Mouse (Mus musculus) heart, embryonic 15.5 days (tissue): ENCODE data around the gene Atp5e. TPM values are rescaled to one million over a fixed set of nuclear protein-coding genes. Genes with fewer than 3 reads are reported as not detected.

ENCODE experiments used
- ATAC-seq: fragments of 200-750 bp; cut with Nextera tagmentation; replicated peaks from 2 replicates; pipeline ENCODE4 v1.8.0; 2017; ENCODE audit warnings: low read depth, moderate TSS enrichment; ENCODE audit not compliant: insufficient number of reproducible peaks, insufficient read depth, low FRiP score
- H3K27ac ChIP-seq: fragments of 300-500 bp; sonication (generic); 2 replicates; pipeline ENCODE4 v1.5.1; 2015; ENCODE audit warnings: mild to moderate bottlenecking, inconsistent platforms
- H3K27me3 ChIP-seq: fragments of 300-500 bp; sonication (generic); 2 replicates; pipeline ENCODE4 v1.6.1; 2015; ENCODE audit warnings: inconsistent platforms
- H3K36me3 ChIP-seq: fragments of 300-500 bp; sonication (generic); 2 replicates; pipeline ENCODE4 v1.6.1; 2015; ENCODE audit warnings: mild to moderate bottlenecking, inconsistent platforms
- H3K4me1 ChIP-seq: fragments of 300-500 bp; sonication (generic); replicated peaks from 2 replicates; pipeline ENCODE4 v1.6.1; 2015; ENCODE audit warnings: inconsistent platforms
- H3K4me2 ChIP-seq: fragments of 300-500 bp; sonication (generic); 2 replicates; pipeline ENCODE4 v1.6.1; 2015; ENCODE audit warnings: inconsistent platforms, mild to moderate bottlenecking, moderate library complexity
- H3K4me3 ChIP-seq: fragments of 300-500 bp; sonication (generic); 2 replicates; pipeline ENCODE4 v1.5.1; 2015; ENCODE audit warnings: mild to moderate bottlenecking, inconsistent platforms
- H3K9ac ChIP-seq: fragments of 300-500 bp; sonication (generic); 2 replicates; pipeline ENCODE4 v1.6.1; 2015; ENCODE audit warnings: mild to moderate bottlenecking, inconsistent platforms
- H3K9me3 ChIP-seq: fragments of 300-500 bp; sonication (generic); replicated peaks from 2 replicates; pipeline ENCODE4 v1.6.1; 2016; ENCODE audit warnings: inconsistent platforms
- WGBS: fragments of 180-500 bp; shearing (Covaris S2); methylation state at CpG from one replicate; pipeline ENCODE4 v1.1.7; 2015; ENCODE audit warnings: mixed read lengths; 5-methylcytosine and 5-hydroxymethylcytosine counted together
- polyA plus RNA-seq: library from polyadenylated mRNA; unstranded; fragments of >200 nt; fragmentation: Nextera tagmentation; extraction: Ambion mirVana; gene quantifications from 2 replicates; pipeline ENCODE4 v1.2.1, GENCODE M21; 2015

The Atp5e gene
- polyA plus RNA-seq, 1 experiment from 2014 or later: 1,283 TPM

DNA sequence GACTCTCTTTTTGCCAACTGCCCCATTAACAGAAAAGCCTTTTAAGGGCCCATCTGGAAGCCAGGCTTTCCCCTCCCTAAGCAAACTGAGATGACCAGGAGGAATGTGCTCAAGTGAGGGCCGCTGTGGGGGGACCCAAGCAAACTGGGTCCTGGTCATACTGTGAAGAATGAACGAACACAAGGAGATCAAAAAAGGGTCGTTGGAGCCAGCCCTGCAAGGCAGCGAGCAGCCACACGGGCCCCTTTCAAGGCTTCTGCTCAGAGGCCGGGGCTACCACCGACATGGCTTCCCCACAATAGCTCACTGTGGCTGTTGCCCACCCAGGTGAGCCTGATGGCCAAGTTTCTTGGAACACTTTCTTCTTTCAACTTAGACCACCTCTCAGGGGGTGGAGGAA lies 17.4 kb downstream of the Atp5e start:
- Histone ChIP-seq H3K4me2 (no peak overlapping the region), H3K9me3 (no peaks in the 10 kb centered on the region), H3K4me1 (peaks cover 6% of the 10 kb centered on the region), H3K9ac (no peak overlapping the region), H3K27ac (no peak overlapping the region), H3K27me3 (no peaks in the 10 kb centered on the region), H3K36me3 (no peaks in the 10 kb centered on the region), H3K4me3 (no peak overlapping the region)
- no peak for ATAC-seq
- 71% methylated on average over 7 of the region's 7 CpGs for WGBS

GRCm38 (mm10) chr2:174445018-174445417 lies 18.9 kb downstream of the Atp5e start:
- Histone ChIP-seq H3K27me3 (no peaks in the 10 kb centered on the region), H3K36me3 (no peaks in the 10 kb centered on the region), H3K27ac (no peak overlapping the region), H3K9ac (no peak overlapping the region), H3K4me2 (no peak overlapping the region), H3K4me3 (no peak overlapping the region), H3K9me3 (no peaks in the 10 kb centered on the region), H3K4me1 (peaks cover 6% of the 10 kb centered on the region)
- ATAC-seq: no peak
- 71% methylated on average over 6 of the region's 6 CpGs for WGBS

DNA sequence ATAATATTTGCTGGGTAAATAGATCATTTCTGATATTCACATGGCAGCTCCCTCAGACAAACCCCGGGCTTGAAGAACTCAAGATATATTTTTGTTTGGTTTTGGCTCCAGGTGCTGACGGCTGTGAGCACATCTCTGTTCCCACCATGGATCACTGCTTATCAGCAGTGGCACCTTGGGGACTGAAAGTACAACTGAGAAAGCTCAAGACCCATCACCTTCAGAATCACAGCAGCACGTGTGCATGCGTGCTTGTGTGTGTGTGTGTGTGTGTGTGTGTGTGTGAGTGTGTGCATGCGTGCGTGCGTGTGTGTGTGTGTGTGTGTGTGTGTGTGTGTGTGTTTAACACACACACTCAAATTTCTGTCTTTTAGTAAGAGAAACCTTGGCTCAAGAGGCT lies 19.5 kb downstream of the Atp5e start:
- ATAC-seq: no peak
- Histone ChIP-seq H3K9me3 (no peaks in the 10 kb centered on the region), H3K36me3 (no peaks in the 10 kb centered on the region), H3K4me1 (peaks cover 9% of the 10 kb centered on the region), H3K4me3 (no peak overlapping the region), H3K9ac (no peak overlapping the region), H3K27me3 (no peaks in the 10 kb centered on the region), H3K27ac (no peak overlapping the region), H3K4me2 (no peak overlapping the region)
- 68% methylated on average over 7 of the region's 7 CpGs for WGBS

DNA sequence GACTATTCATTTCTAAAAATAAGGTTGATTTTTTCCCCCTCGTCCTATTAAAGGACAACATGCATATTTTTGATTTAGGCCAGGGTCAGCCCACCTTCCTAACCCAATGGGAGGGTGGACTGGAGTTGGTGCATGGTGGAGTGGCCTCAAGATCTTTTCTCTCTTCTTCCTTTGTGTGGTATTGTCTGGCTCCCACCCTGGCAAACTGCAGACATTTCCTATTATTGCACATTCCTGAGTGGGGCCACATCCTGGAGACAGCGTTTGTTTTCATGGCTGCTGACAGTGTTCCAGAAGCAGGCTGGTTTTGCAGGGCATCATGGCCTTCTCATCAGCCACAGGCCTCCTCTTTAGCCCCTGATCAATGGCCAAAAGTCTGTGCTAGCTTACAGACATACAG lies 20.9 kb downstream of the Atp5e start:
- WGBS: 37% methylated on average over 2 of the region's 2 CpGs
- Histone ChIP-seq H3K9me3 (no peaks in the 10 kb centered on the region), H3K27me3 (no peaks in the 10 kb centered on the region), H3K4me2 (no peak overlapping the region), H3K36me3 (no peaks in the 10 kb centered on the region), H3K4me1 (peaks cover 23% of the 10 kb centered on the region), H3K9ac (no peak overlapping the region), H3K27ac (peak overlapping the region; percentile 51), H3K4me3 (no peak overlapping the region)
- ATAC-seq: no peak; the same call in 1 of the 2 replicates

DNA sequence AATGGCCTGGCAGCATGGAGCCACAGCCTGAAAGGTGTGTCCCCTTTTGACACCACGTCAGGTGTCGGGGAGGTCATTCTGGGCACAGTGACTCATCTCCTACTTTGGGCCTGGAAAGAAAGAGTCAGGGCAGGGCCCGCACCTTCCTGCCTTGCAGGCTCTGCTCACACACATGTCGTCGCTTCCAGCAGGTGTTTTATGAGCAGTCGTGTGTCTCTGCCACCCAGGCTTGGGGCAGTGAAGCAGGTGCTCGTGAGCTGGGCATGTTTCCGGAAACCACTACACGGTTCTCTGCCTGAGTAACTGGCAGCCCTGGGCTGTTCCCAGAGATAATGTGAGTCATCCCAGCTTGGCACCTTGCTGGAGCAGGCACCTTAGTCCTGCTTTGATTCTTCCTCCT lies 21.4 kb downstream of the Atp5e start:
- Histone ChIP-seq H3K4me1 (peaks cover 28% of the 10 kb centered on the region), H3K27me3 (no peaks in the 10 kb centered on the region), H3K27ac (peak overlapping the region; percentile 51), H3K9ac (no peak overlapping the region), H3K4me3 (no peak overlapping the region), H3K4me2 (no peak overlapping the region), H3K9me3 (no peaks in the 10 kb centered on the region), H3K36me3 (no peaks in the 10 kb centered on the region)
- 51% methylated on average over 9 of the region's 9 CpGs for WGBS
- no peak for ATAC-seq

- Histone ChIP-seq H3K4me2 (no peak overlapping the region), H3K4me1 (peaks cover 33% of the 10 kb centered on the region), H3K4me3 (no peak overlapping the region), H3K9ac (no peak overlapping the region), H3K9me3 (no peaks in the 10 kb centered on the region), H3K27ac (no peak overlapping the region), H3K27me3 (no peaks in the 10 kb centered on the region), H3K36me3 (no peaks in the 10 kb centered on the region)
- 64% methylated on average over 4 of the region's 4 CpGs for WGBS
- no peak for ATAC-seq
Measured at GRCm38 (mm10) chr2:174441898-174442297, 22.0 kb downstream of the Atp5e start.

DNA sequence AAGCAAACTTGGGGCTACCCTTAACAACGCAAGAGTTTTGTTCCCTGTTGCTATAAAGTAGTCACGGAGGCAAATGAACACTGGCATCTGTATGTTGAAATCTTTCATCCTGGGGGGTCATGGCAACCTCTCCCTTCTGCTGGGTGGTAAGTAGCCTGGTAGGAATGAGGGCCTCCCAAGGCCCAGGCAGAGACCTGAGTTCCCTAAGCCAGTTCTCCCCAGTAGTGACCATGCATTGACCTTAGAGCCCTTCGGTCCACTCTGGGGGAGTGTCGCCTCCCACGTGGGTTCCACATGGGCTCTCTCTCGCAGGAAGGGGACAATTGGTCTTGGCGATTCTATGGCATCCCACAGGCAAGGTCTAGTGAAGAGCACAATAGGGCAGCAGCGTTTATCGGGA lies 23.9 kb downstream of the Atp5e start:
- Histone ChIP-seq H3K4me3 (no peak overlapping the region), H3K9me3 (no peaks in the 10 kb centered on the region), H3K4me2 (no peak overlapping the region), H3K36me3 (0 out of 2 replicates have a peak, but pooled peaks cover 2% of the 10 kb centered on the region), H3K9ac (no peak overlapping the region), H3K4me1 (peaks cover 33% of the 10 kb centered on the region), H3K27ac (no peak overlapping the region), H3K27me3 (no peaks in the 10 kb centered on the region)
- no peak for ATAC-seq
- 78% methylated on average over 9 of the region's 9 CpGs for WGBS

GRCm38 (mm10) chr2:174439450-174439838 lies 24.5 kb downstream of the Atp5e start:
- Histone ChIP-seq H3K36me3 (0 out of 2 replicates have a peak, but pooled peaks cover 2% of the 10 kb centered on the region), H3K4me3 (peak overlapping the region; percentile 65; the same call in 1 of the 2 replicates), H3K27ac (0 out of 2 replicates have a peak overlapping the region, but pooled peaks have one; percentile 31), H3K9ac (peak overlapping the region; percentile 61; the same call in 1 of the 2 replicates), H3K4me2 (peak overlapping the region; percentile 80), H3K27me3 (no peaks in the 10 kb centered on the region), H3K9me3 (no peaks in the 10 kb centered on the region), H3K4me1 (peaks cover 33% of the 10 kb centered on the region)
- WGBS: 36% methylated on average over 5 of the region's 5 CpGs
- ATAC-seq: no peak

- Histone ChIP-seq H3K27ac (peak within 1 kb of the TSS; percentile 31), H3K9me3 (no peaks in the 10 kb centered on the region), H3K4me1 (peaks cover 33% of the 10 kb centered on the region), H3K9ac (peak within 1 kb of the TSS; percentile 61), H3K4me3 (peak within 1 kb of the TSS; percentile 65), H3K4me2 (peak within 1 kb of the TSS; percentile 80), H3K27me3 (no peaks in the 10 kb centered on the region), H3K36me3 (0 out of 2 replicates have a peak, but pooled peaks cover 2% of the 10 kb centered on the region)
- 1% methylated on average over 38 of the region's 38 CpGs for WGBS
- ATAC-seq: peak; percentile 73
Measured at GRCm38 (mm10) chr2:174438737-174439449, 25.0 kb downstream of the Atp5e start, which contains the start of gene Ctsz. TSS of gene Ctsz (minus strand) at chr2:174439039.

- Histone ChIP-seq H3K4me1 (peaks cover 33% of the 10 kb centered on the region), H3K36me3 (peaks cover 5% of the 10 kb centered on the region; the same call in 1 of the 2 replicates), H3K4me2 (peak overlapping the region; percentile 80), H3K9ac (peak overlapping the region; percentile 61), H3K4me3 (peak overlapping the region; percentile 65), H3K27me3 (no peaks in the 10 kb centered on the region), H3K27ac (peak overlapping the region; percentile 31; the same call in 1 of the 2 replicates), H3K9me3 (no peaks in the 10 kb centered on the region)
- 68% methylated on average over 11 of the region's 11 CpGs for WGBS
- no peak for ATAC-seq
Measured at GRCm38 (mm10) chr2:174438181-174438580, 25.7 kb downstream of the Atp5e start.

- Histone ChIP-seq H3K4me3 (peak overlapping the region; percentile 65; the same call in 1 of the 2 replicates), H3K27ac (no peak overlapping the region), H3K4me1 (peaks cover 32% of the 10 kb centered on the region), H3K27me3 (no peaks in the 10 kb centered on the region), H3K9ac (0 out of 2 replicates have a peak overlapping the region, but pooled peaks have one; percentile 61), H3K4me2 (peak overlapping the region; percentile 80), H3K9me3 (no peaks in the 10 kb centered on the region), H3K36me3 (peaks cover 8% of the 10 kb centered on the region; the same call in 1 of the 2 replicates)
- 92% methylated on average over 4 of the region's 4 CpGs for WGBS
- no peak for ATAC-seq
Measured at GRCm38 (mm10) chr2:174437697-174437982, 26.3 kb downstream of the Atp5e start.
